Mouse (Mus musculus) thymus, postnatal 4 days (tissue): ENCODE data around the gene Zfp467.

ENCODE experiments used
- DNase-seq: peaks from one replicate; pipeline ENCODE4 v3.0.0; 2021

The Zfp467 gene

GRCm38 (mm10) chr6:48445181-48446101 lies at the start of gene Zfp467:
Gene Zfp467, minus strand, starts transcription at chr6:48445825.
- peak; percentile 59 for DNase-seq

- DNase-seq: no peak
These were observed 47.6 kb upstream of the Zfp467 start for GRCm38 (mm10) chr6:48493136-48493730.

GRCm38 (mm10) chr6:48491361-48491760 lies 45.7 kb upstream of the Zfp467 start:
- DNase-seq: no peak

- no peak for DNase-seq
These were observed 44.1 kb upstream of the Zfp467 start for GRCm38 (mm10) chr6:48489741-48490140.

- no peak for DNase-seq
These were observed 42.4 kb upstream of the Zfp467 start for GRCm38 (mm10) chr6:48487747-48488725.

- DNase-seq: no peak
These were observed 36.9 kb upstream of the Zfp467 start for GRCm38 (mm10) chr6:48482501-48482900.

GRCm38 (mm10) chr6:48478446-48478845 lies 32.8 kb upstream of the Zfp467 start:
- no peak for DNase-seq

- DNase-seq: no peak
These were observed 25.1 kb upstream of the Zfp467 start for GRCm38 (mm10) chr6:48470739-48471138.

- no peak for DNase-seq
These were observed 21.9 kb upstream of the Zfp467 start for GRCm38 (mm10) chr6:48467490-48467889.

GRCm38 (mm10) chr6:48466715-48467114 lies 21.1 kb upstream of the Zfp467 start:
- no peak for DNase-seq

- no peak for DNase-seq
These were observed 19.5 kb upstream of the Zfp467 start for GRCm38 (mm10) chr6:48464966-48465679.

GRCm38 (mm10) chr6:48452771-48453170 lies 7.1 kb upstream of the Zfp467 start:
- no peak for DNase-seq

- no peak for DNase-seq
These were observed 6.5 kb upstream of the Zfp467 start for GRCm38 (mm10) chr6:48452151-48452550.

- DNase-seq: no peak
These were observed 2.9 kb upstream of the Zfp467 start for GRCm38 (mm10) chr6:48448527-48448926.

- no peak for DNase-seq
These were observed 2.3 kb upstream of the Zfp467 start, which contains the start of gene Sspo for GRCm38 (mm10) chr6:48447929-48448328. Gene Sspo, plus strand, starts transcription at chr6:48448229.

GRCm38 (mm10) chr6:48446896-48447295 lies 1.3 kb upstream of the Zfp467 start:
- DNase-seq: no peak

GRCm38 (mm10) chr6:48446256-48446655 lies 631 bp upstream of the Zfp467 start:
- no peak for DNase-seq

GRCm38 (mm10) chr6:48444310-48445180 lies 1.1 kb downstream of the Zfp467 start:
- DNase-seq: peak; percentile 56

GRCm38 (mm10) chr6:48443592-48444309 lies 1.9 kb downstream of the Zfp467 start:
- DNase-seq: peak; percentile 95

GRCm38 (mm10) chr6:48440306-48441014 lies 5.2 kb downstream of the Zfp467 start:
- no peak for DNase-seq
